Mouse (Mus musculus): ENCODE data around the gene Fgf4. TPM values are rescaled to one million over a fixed set of nuclear protein-coding genes. Genes with fewer than 3 reads are reported as not detected.

Gene Fgf4
- not detected in 2 replicates for polyA plus RNA-seq (2015; fragmentation: Nextera tagmentation; extraction: Ambion mirVana)

DNA sequence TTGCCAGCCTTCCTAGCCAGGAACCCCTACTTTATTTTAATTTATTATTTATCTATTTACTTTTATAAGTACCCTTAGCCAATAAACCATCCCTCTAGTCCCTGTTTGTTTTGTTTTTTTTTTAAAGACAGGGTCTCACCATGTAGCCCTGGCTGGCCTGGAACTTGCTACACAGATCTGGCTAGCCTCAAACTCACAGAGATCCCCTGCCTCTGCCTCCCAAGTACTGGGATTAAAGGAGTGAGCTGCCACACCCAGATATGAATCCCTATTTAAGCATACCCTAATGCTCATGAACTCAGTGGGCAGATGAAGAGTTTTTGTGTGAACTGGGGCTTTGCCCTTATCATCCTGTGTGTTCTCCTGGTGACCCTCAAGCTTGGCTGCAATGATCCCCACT lies at the start of gene Fgf4:
Fgf4 (plus strand) TSS at position 301 of the 400 bp plus-strand sequence.
- Histone ChIP-seq H3K27me3 (replicated peaks) (peaks cover 6% of the 10 kb centered on the region; the same call in 1 of the 2 replicates), H3K27ac (replicated peaks) (no peak within 1 kb of the TSS), H3K9ac (replicated peaks) (no peak within 1 kb of the TSS), H3K4me1 (no peaks in the 10 kb centered on the region), H3K4me2 (no peak within 1 kb of the TSS), H3K36me3 (no peaks in the 10 kb centered on the region), H3K4me3 (replicated peaks) (no peak within 1 kb of the TSS), H3K9me3 (replicated peaks) (no peaks in the 10 kb centered on the region)
- no peak for ATAC-seq (ENCODE audit: low FRiP score)

DNA sequence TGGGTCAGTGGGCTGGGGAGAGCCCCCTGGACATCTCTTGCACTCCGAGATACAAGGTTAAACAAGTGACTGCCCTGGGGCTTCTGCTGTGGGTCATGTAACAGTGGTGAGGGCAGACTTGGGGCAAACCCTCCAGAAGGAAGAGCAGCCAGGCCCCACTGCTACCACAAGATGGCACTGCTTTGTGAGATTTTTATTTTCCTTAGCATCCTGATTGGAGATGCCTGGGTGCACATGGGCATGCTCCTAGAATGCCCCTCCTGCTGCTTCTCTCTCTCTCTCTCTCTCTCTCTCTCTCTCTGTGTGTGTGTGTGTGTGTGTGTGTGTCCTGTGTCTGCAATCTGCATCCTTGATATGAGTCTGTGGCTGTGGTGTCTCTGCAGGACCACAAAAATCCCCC lies 48.7 kb upstream of the Fgf4 start:
- 56% methylated on average over 1 of the region's 1 CpGs for WGBS
- Histone ChIP-seq H3K9ac (replicated peaks) (no peak overlapping the region), H3K9me3 (replicated peaks) (no peaks in the 10 kb centered on the region), H3K27ac (replicated peaks) (no peak overlapping the region), H3K4me1 (0 out of 2 replicates have a peak, but pooled peaks cover 5% of the 10 kb centered on the region), H3K4me3 (replicated peaks) (no peak overlapping the region), H3K4me2 (no peak overlapping the region), H3K27me3 (replicated peaks) (peaks cover 3% of the 10 kb centered on the region; the same call in 1 of the 2 replicates), H3K36me3 (no peaks in the 10 kb centered on the region)
- ATAC-seq (ENCODE audit: low FRiP score) = peak; percentile 65; the same call in 1 of the 2 replicates

DNA sequence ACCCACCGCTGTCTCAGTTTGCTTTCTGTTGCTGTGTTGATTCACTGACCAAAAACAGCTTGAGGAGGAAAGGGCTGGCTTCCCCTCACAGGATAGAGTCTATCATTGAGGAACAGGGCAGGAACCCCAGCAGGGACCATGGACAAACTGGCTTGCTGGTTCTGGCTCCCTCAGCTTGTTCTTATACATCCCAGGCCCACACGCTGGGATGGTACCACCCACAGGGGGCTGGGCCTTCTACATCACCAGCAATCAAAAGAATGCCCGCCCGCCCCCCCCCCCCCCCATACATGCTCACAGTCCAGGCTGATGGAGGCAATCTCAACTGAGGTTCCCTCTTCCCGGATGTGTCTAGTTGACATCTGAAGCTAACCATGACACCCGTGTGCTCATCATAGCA lies 40.1 kb upstream of the Fgf4 start:
- H3K4me3 ChIP-seq (replicated peaks) = no peak overlapping the region
- no peaks in the 10 kb centered on the region for H3K27me3 ChIP-seq (replicated peaks)
- H3K4me1 ChIP-seq = no peaks in the 10 kb centered on the region
- H3K36me3 ChIP-seq = no peaks in the 10 kb centered on the region
- ATAC-seq (ENCODE audit: low FRiP score) = no peak
- H3K4me2 ChIP-seq = no peak overlapping the region
- no peak overlapping the region for H3K9ac ChIP-seq (replicated peaks)
- no peak overlapping the region for H3K27ac ChIP-seq (replicated peaks)
- WGBS = 66% methylated on average over 6 of the region's 6 CpGs
- H3K9me3 ChIP-seq (replicated peaks) = no peaks in the 10 kb centered on the region

DNA sequence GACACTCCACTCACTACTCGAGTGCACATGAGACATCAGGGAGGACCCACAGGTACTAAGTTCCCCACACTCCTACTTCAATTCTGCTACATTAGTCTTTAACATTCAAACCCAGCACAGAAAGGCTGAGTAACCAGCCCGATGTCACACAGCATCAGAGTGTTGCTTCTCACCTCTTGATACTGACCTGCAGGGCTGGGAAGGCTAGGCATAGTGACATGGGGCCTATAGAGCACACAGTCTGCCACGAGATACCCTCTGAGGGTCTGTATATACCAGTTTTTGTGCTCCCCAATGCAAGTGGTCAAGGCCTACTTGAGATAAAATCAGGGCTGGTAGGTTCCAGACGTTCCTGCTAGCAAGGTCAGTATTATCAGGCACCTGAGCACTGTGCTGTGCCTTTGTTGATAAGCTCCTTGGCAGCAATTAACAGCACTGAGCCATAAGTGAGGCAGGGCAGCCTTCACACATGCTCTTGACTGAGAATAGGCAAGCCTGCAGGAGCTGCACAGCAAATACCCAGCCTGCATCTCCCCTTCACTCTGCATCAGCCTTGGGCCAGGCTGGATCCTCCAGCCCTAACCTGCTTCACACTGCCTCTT lies 39.1 kb upstream of the Fgf4 start:
- 78% methylated on average over 4 of the region's 4 CpGs for WGBS
- Histone ChIP-seq H3K27ac (replicated peaks) (no peak overlapping the region), H3K4me1 (no peaks in the 10 kb centered on the region), H3K4me2 (no peak overlapping the region), H3K9ac (replicated peaks) (no peak overlapping the region), H3K9me3 (replicated peaks) (no peaks in the 10 kb centered on the region), H3K4me3 (replicated peaks) (no peak overlapping the region), H3K27me3 (replicated peaks) (no peaks in the 10 kb centered on the region), H3K36me3 (no peaks in the 10 kb centered on the region)
- ATAC-seq (ENCODE audit: low FRiP score) = no peak

DNA sequence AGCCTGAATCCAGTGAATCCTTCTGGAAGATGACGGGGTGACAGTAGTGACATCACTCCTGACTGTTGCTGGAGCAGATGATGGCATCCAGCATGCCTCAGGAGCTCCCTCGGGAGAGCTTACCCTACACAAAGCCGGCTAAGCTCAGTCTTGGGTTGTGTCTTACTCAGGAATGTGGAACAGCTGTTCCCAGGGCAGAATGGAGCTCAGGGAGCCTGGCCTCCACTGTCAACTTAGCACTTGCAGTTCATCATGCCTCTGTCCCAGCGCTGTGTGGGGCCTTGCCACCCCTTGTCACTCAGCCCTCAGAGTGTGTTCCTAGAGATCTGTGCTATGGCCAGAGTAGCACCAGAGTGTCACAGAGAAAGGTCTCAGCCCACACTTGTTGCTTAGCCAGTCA lies 35.6 kb upstream of the Fgf4 start:
- Histone ChIP-seq H3K36me3 (no peaks in the 10 kb centered on the region), H3K9me3 (replicated peaks) (no peaks in the 10 kb centered on the region), H3K4me3 (replicated peaks) (no peak overlapping the region), H3K9ac (replicated peaks) (no peak overlapping the region), H3K27me3 (replicated peaks) (no peaks in the 10 kb centered on the region), H3K27ac (replicated peaks) (no peak overlapping the region), H3K4me1 (no peaks in the 10 kb centered on the region), H3K4me2 (no peak overlapping the region)
- no peak for ATAC-seq (ENCODE audit: low FRiP score)
- WGBS = 46% methylated on average over 4 of the region's 4 CpGs

DNA sequence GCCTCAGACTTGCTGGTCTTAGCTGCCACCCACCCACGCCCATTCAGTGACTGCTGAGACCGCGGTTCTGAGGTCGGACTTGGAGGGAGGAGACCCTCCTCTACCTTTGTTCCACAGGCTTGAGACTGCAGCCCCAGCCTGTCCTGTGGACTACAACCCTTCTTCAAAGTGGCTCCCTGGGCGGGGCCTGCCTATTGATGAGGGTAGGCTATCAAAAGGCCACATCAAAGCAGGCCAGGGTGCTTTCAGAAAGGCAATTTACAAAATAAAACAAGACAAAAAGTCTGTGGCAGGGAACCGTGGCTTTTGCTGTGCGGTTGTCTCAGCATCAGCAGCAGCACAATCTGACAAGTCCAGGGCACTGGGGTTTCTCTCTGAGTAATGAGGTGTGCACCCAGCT lies 25.3 kb upstream of the Fgf4 start:
- 0 out of 2 replicates have a peak, but pooled peaks cover 8% of the 10 kb centered on the region for H3K9me3 ChIP-seq (replicated peaks)
- no peaks in the 10 kb centered on the region for H3K4me1 ChIP-seq
- H3K27me3 ChIP-seq (replicated peaks) = no peaks in the 10 kb centered on the region
- no peak overlapping the region for H3K4me3 ChIP-seq (replicated peaks)
- ATAC-seq (ENCODE audit: low FRiP score) = no peak
- no peak overlapping the region for H3K27ac ChIP-seq (replicated peaks)
- no peak overlapping the region for H3K4me2 ChIP-seq
- H3K36me3 ChIP-seq = no peaks in the 10 kb centered on the region
- H3K9ac ChIP-seq (replicated peaks) = no peak overlapping the region
- 8% methylated on average over 7 of the region's 7 CpGs for WGBS

DNA sequence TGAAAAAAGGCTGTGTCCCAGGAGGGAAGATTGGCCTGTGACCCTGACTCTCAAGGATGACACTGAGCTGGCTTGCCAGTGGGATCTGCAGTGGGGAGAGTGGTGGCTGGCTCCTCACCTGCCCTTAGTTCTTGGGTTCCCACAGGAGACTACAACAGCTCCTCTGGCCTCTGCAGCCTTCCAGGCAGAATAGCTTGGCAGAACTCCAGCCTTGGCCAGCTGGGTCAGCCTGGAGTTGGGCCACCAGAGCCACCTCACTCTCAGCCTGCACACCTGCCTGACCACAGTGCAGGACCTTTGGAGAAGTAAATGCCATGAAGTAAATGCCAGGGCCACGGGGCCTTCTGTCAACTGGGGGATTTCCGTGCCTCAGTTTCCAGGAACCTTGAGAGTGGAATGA lies 23.2 kb upstream of the Fgf4 start:
- 89% methylated on average over 2 of the region's 2 CpGs for WGBS
- Histone ChIP-seq H3K4me1 (no peaks in the 10 kb centered on the region), H3K9me3 (replicated peaks) (no peaks in the 10 kb centered on the region), H3K27me3 (replicated peaks) (no peaks in the 10 kb centered on the region), H3K4me2 (no peak overlapping the region), H3K4me3 (replicated peaks) (no peak overlapping the region), H3K27ac (replicated peaks) (no peak overlapping the region), H3K9ac (replicated peaks) (no peak overlapping the region), H3K36me3 (no peaks in the 10 kb centered on the region)
- no peak for ATAC-seq (ENCODE audit: low FRiP score)

DNA sequence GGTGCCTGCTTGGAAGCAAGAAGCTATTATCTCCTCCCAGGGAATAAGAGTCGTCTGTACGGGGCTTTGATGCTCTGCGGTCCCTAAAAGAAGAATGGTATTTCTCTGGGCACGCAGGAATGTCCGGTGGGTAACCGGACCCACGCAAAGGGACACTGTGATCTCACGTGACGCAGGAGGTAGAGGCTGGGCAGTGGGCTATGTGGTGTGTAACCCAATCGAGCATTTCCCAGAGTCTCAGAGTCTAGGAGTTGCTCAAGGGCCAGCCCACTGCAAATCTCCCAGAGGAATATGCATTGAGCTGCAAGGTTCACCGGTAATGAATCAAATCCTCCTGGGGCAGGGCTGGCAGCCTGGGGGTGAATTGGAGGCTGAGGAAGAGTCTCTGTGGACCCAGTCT lies 18.8 kb upstream of the Fgf4 start:
- no peak for ATAC-seq (ENCODE audit: low FRiP score)
- 25% methylated on average over 11 of the region's 11 CpGs for WGBS
- H3K27ac ChIP-seq (replicated peaks) = no peak overlapping the region
- no peak overlapping the region for H3K4me2 ChIP-seq
- no peak overlapping the region for H3K4me3 ChIP-seq (replicated peaks)
- no peak overlapping the region for H3K9ac ChIP-seq (replicated peaks)
- no peaks in the 10 kb centered on the region for H3K4me1 ChIP-seq
- no peaks in the 10 kb centered on the region for H3K27me3 ChIP-seq (replicated peaks)
- no peaks in the 10 kb centered on the region for H3K36me3 ChIP-seq
- H3K9me3 ChIP-seq (replicated peaks) = no peaks in the 10 kb centered on the region

DNA sequence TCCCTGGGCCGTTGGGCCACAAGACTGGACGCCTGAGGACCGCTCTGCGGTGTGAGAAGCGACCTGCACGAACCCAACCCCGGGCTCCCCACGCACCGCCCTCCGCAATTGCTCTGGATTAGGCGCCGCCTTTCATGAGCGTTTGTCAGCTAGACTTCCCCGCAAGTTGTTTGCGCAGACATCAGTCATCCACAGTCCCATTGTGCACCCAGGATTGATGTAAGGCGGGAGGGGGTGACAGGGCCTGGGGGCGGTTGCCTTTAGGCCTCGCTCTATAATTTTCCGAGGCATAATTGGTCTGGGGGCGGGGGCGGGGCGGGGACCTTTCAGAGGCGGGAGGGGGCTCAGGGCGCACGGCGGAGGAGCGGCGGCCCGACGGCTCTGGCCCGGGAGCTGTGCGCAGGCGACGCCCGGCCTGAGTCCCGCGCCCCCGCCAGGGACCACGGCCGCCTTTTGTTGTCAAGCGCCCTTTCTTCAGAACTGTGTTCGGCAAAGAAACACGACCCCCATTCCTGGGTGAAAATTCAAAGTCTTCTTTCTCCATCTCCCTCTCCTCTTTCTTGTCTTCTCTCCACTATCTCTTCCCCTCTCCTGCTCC lies 9.2 kb upstream of the Fgf4 start, which contains the start of gene Fgf3:
Fgf3 (plus strand) TSS at position 193 of the 598 bp plus-strand sequence.
- Histone ChIP-seq H3K4me2 (peak within 1 kb of the TSS; percentile 83), H3K27me3 (replicated peaks) (peaks cover 73% of the 10 kb centered on the region), H3K27ac (replicated peaks) (no peak within 1 kb of the TSS), H3K4me3 (replicated peaks) (peak within 1 kb of the TSS; percentile 47), H3K36me3 (no peaks in the 10 kb centered on the region), H3K4me1 (peaks cover 21% of the 10 kb centered on the region), H3K9ac (replicated peaks) (peak within 1 kb of the TSS; percentile 36), H3K9me3 (replicated peaks) (no peaks in the 10 kb centered on the region)
- WGBS = 2% methylated on average over 42 of the region's 43 CpGs
- no peak; the same call in 1 of the 2 replicates for ATAC-seq (ENCODE audit: low FRiP score)

DNA sequence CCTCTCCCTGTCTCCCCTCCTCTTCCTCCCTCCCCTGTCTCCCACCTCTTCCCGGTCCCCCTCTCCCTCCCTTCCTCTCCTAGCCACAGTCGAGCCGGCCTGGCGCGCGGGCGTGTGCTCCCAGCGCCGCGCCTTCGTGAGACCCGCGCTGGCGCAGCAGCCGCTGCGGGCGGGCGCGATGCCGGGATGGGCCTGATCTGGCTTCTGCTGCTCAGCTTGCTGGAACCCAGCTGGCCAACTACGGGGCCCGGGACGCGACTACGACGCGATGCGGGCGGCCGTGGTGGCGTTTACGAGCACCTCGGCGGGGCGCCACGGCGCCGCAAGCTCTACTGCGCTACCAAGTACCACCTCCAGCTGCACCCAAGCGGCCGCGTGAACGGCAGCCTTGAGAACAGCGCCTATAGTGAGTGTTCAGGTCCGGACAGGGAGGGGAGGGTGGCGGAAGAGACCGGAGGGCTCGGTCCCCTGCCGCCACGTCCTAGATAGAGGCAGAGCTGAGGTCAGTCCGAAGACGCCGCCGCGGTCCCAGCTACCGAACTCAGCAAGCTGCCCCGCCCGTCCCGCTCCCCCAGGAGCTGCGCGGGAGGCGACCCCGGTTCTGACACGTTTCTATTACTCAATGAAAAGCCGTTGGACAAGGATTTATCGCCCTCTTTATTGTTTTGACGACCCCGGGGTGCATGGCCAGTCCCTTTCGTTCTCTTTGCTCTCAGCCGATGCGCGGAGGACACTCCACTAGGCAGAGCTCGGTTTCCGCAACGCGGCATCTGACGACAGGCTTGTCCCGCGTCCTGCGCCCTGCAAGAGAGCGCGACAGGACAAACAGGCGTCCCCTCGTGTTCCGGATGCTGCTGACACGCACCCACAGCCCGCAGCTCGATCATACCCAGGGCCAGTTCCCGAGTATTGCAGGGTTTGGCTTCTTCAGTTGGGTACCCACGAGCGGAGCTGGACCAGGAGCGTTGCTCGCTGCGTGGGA lies 8.4 kb upstream of the Fgf4 start:
- Histone ChIP-seq H3K9ac (replicated peaks) (peak overlapping the region; percentile 36), H3K27me3 (replicated peaks) (peaks cover 73% of the 10 kb centered on the region), H3K4me2 (peak overlapping the region; percentile 83), H3K36me3 (no peaks in the 10 kb centered on the region), H3K4me1 (peaks cover 21% of the 10 kb centered on the region), H3K9me3 (replicated peaks) (no peaks in the 10 kb centered on the region), H3K4me3 (replicated peaks) (peak overlapping the region; percentile 47), H3K27ac (replicated peaks) (no peak overlapping the region)
- ATAC-seq (ENCODE audit: low FRiP score) = peak; percentile 60; the same call in 1 of the 2 replicates
- under 1% methylated on average over 94 of the region's 94 CpGs for WGBS

DNA sequence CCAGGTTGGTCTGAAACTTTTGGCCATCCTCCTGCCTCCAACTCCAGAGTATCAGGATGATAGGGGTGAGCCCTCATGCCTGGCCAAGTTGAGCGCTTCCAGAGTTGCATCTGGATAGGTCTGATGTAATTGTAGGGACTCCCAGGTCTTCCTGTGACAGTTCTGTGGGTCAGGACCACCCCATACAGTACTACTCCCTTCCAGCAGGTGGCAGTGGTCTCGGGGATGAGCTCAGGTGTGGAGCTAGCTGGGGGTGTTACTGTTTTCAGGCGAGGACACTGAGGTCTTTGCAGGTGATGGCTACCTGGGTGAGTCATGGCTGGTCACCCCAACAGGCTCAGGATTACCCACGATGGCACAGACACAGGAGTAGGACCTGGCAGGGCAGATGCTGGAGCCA lies 1.0 kb upstream of the Fgf4 start:
- Histone ChIP-seq H3K27me3 (replicated peaks) (peaks cover 14% of the 10 kb centered on the region), H3K27ac (replicated peaks) (no peak overlapping the region), H3K36me3 (no peaks in the 10 kb centered on the region), H3K4me2 (no peak overlapping the region), H3K9ac (replicated peaks) (no peak overlapping the region), H3K9me3 (replicated peaks) (no peaks in the 10 kb centered on the region), H3K4me1 (no peaks in the 10 kb centered on the region), H3K4me3 (replicated peaks) (no peak overlapping the region)
- no peak for ATAC-seq (ENCODE audit: low FRiP score)
- 31% methylated on average over 4 of the region's 4 CpGs for WGBS

All from neural tube, embryonic 15.5 days (tissue).